Comparison of ENCODE assay signal across 10 mouse cellular contexts in the genomic region with DNA sequence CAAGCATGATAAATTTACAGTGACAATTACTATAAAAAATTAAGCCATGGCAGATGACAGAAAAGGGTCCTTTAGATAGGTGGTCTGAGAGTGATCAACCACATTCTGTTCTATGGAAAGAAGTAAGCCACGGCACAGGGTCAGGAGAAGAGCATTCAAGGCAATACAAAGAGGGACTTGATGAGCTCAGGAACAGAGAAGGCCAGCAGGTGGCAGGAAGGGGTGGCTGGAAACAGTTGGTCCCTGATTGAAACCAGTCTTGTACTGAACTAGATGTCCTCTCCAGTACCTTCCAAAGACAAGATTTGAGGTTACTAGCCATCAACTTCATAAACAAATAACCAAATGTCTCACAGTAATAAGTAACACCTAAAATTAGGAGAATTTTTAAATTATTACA. TPM values are rescaled to one million over a fixed set of nuclear protein-coding genes. Genes with fewer than 3 reads are reported as not detected.
DNase-seq lines count a peak whose midpoint lies in the region; ATAC-seq lines count a peak whose summit lies in the region.
"Had no signal": no experiment of that assay in that cellular context is flagged by ENCODE, and none has a peak within 500 bp of the region (broad histone marks: within the 10 kb centered on the region; RNA-seq: fewer than 3 reads in every experiment).

No protein-coding gene starts in this region.

- no peak overlapping the region for H3K9ac ChIP-seq in hindbrain, embryonic 13.5 days
- H3K9ac ChIP-seq in hindbrain, embryonic 12.5 days, result no peak overlapping the region
- H3K9ac ChIP-seq: heart, embryonic 13.5 days; lung, embryonic 14.5 days had no signal

- DNase-seq in left cerebral cortex, postnatal 4 days, result peak; percentile 1
- no peak for DNase-seq in left cerebral cortex, adult 8-10 months (ENCODE audit: low spot score in 2 of 2)
- DNase-seq in adrenal gland, adult 2 months, result peak; percentile 41
- DNase-seq in cerebellum, postnatal 14 days, result peak; percentile 17 to 19
- DNase-seq in forebrain, embryonic 10.5 days (ENCODE audit: extremely low spot score, low spot score), result no peak
- DNase-seq: lung, embryonic 14.5 days had no signal

- no peak overlapping the region for H3K27ac ChIP-seq in hindbrain, embryonic 13.5 days
- no peak overlapping the region for H3K27ac ChIP-seq in hindbrain, embryonic 12.5 days
- no peak overlapping the region for H3K27ac ChIP-seq in forebrain, embryonic 10.5 days
- H3K27ac ChIP-seq: heart, embryonic 13.5 days had no signal

- no peaks in the 10 kb centered on the region for H3K36me3 ChIP-seq in hindbrain, embryonic 13.5 days
- no peaks in the 10 kb centered on the region for H3K36me3 ChIP-seq in hindbrain, embryonic 12.5 days
- H3K36me3 ChIP-seq in forebrain, embryonic 10.5 days (replicated peaks), result peaks cover 7% of the 10 kb centered on the region; the same call in 1 of the 2 replicates

- peaks cover 5% of the 10 kb centered on the region; the same call in 1 of the 2 replicates for H3K27me3 ChIP-seq in hindbrain, embryonic 13.5 days
- H3K27me3 ChIP-seq in hindbrain, embryonic 12.5 days, result peaks cover 12% of the 10 kb centered on the region; the same call in 1 of the 2 replicates
- peaks cover 86% of the 10 kb centered on the region for H3K27me3 ChIP-seq in forebrain, embryonic 10.5 days (ENCODE audit: poor library complexity, severe bottlenecking)
- H3K27me3 ChIP-seq: heart, embryonic 13.5 days had no signal

- intact Hi-C loops in left cerebral cortex, postnatal 4 days (cut with DNase I), result no loop called here

- H3K4me1 ChIP-seq in hindbrain, embryonic 13.5 days (replicated peaks), result no peaks in the 10 kb centered on the region
- no peaks in the 10 kb centered on the region for H3K4me1 ChIP-seq in hindbrain, embryonic 12.5 days
- H3K4me1 ChIP-seq in forebrain, embryonic 10.5 days, result no peaks in the 10 kb centered on the region
- H3K4me1 ChIP-seq: heart, embryonic 13.5 days had no signal

- ATAC-seq in megakaryocyte progenitor cell, adult 5-6 weeks (replicated peaks; ENCODE audit: poor library complexity), result peak; percentile 69
- ATAC-seq in hindbrain, embryonic 13.5 days (ENCODE audit: low FRiP score), result no peak
- no peak for ATAC-seq in hindbrain, embryonic 12.5 days (ENCODE audit: low FRiP score)

- WGBS in hindbrain, embryonic 13.5 days, result 39% methylated on average over 1 of the region's 1 CpGs
- WGBS in hindbrain, embryonic 12.5 days, result 63% methylated on average over 1 of the region's 1 CpGs
- WGBS in forebrain, embryonic 10.5 days, result 41% methylated on average over 1 of the region's 1 CpGs

- no peaks in the 10 kb centered on the region for H3K9me3 ChIP-seq in hindbrain, embryonic 13.5 days
- no peaks in the 10 kb centered on the region for H3K9me3 ChIP-seq in hindbrain, embryonic 12.5 days (replicated peaks)
- no peaks in the 10 kb centered on the region; the same call in 1 of the 2 replicates for H3K9me3 ChIP-seq in forebrain, embryonic 10.5 days
- H3K9me3 ChIP-seq: heart, embryonic 13.5 days had no signal

- no peak overlapping the region for H3K4me2 ChIP-seq in hindbrain, embryonic 13.5 days
- H3K4me2 ChIP-seq in hindbrain, embryonic 12.5 days (replicated peaks), result no peak overlapping the region
- H3K4me2 ChIP-seq: heart, embryonic 13.5 days; lung, embryonic 14.5 days had no signal

- H3K4me3 ChIP-seq in hindbrain, embryonic 13.5 days, result no peak overlapping the region
- no peak overlapping the region for H3K4me3 ChIP-seq in hindbrain, embryonic 12.5 days
- H3K4me3 ChIP-seq in forebrain, embryonic 10.5 days, result no peak overlapping the region
- H3K4me3 ChIP-seq: heart, embryonic 13.5 days had no signal

RNA-seq across cellular contexts. Expression of gene Gja6, which starts 28.7 kb away (rescaled TPM):
- total RNA-seq in left cerebral cortex, postnatal 4 days (2021), result 1 to 10 TPM; 1.9 to 2.0 TPM
- 1 to 10 TPM; 1.3 to 2.9 (median 1.9) TPM for total RNA-seq in left cerebral cortex, adult 8-10 months (2022)
- under 1 TPM; 0.31 to 0.40 TPM for total RNA-seq in adrenal gland, adult 2 months (2021)
- not detected in 2 replicates for polyA plus RNA-seq in adrenal gland, adult 2 months (2012; rRNA removed)
- 0.39 TPM in 1 of 2 replicates, not detected in the other for total RNA-seq in megakaryocyte progenitor cell, adult 5-6 weeks (2015)
- total RNA-seq in megakaryocyte progenitor cell, adult 5-6 weeks (2017), result 0.14 TPM in 1 of 2 replicates, not detected in the other
- polyA plus RNA-seq in hindbrain, embryonic 13.5 days (2015; fragmentation: Nextera tagmentation; extraction: Ambion mirVana), result 0.08 TPM in 1 of 2 replicates, not detected in the other
- 0.17 and 0.36 TPM in 2 replicates for polyA plus RNA-seq in hindbrain, embryonic 12.5 days (2016; fragmentation: Nextera tagmentation; extraction: Ambion mirVana)
- polyA plus RNA-seq in forebrain, embryonic 10.5 days (2016; fragmentation: Nextera tagmentation; extraction: Ambion mirVana), result 0.31 and 0.34 TPM in 2 replicates
- polyA plus RNA-seq: lung, embryonic 14.5 days had no signal

RNA-seq across cellular contexts. Expression of gene Cdkl5, which starts 59.0 kb away (rescaled TPM):
- 10 to 100 TPM; 86.2 to 94.6 TPM for total RNA-seq in left cerebral cortex, postnatal 4 days (2021)
- 100 to 1,000 TPM; 136 to 177 (median 147) TPM for total RNA-seq in left cerebral cortex, adult 8-10 months (2022)
- 10 to 100 TPM; 14.5 to 19.0 TPM for total RNA-seq in adrenal gland, adult 2 months (2021)
- 0.62 and 1.1 TPM in 2 replicates for polyA plus RNA-seq in adrenal gland, adult 2 months (2012; rRNA removed)
- 1.9 and 2.0 TPM in 2 replicates for total RNA-seq in megakaryocyte progenitor cell, adult 5-6 weeks (2015)
- 0.83 and 1.8 TPM in 2 replicates for total RNA-seq in megakaryocyte progenitor cell, adult 5-6 weeks (2017)
- polyA plus RNA-seq in hindbrain, embryonic 13.5 days (2015; fragmentation: Nextera tagmentation; extraction: Ambion mirVana), result 3.5 TPM in 2 replicates
- 2.5 and 2.7 TPM in 2 replicates for polyA plus RNA-seq in hindbrain, embryonic 12.5 days (2016; fragmentation: Nextera tagmentation; extraction: Ambion mirVana)
- 3.0 and 3.2 TPM in 2 replicates for polyA plus RNA-seq in forebrain, embryonic 10.5 days (2016; fragmentation: Nextera tagmentation; extraction: Ambion mirVana)

Comparison
In these comparisons a context has a peak if more than half of its experiments do, and no peak if none do; other contexts are left out.
1. DNase-seq: peak in left cerebral cortex, postnatal 4 days (single experiment), adrenal gland, adult 2 months (single experiment) and cerebellum, postnatal 14 days (2 of 2); none in left cerebral cortex, adult 8-10 months (0 of 2) and forebrain, embryonic 10.5 days (single experiment).
2. RNA of gene Cdkl5, which starts 59.0 kb away (total RNA-seq): 136 to 177 TPM in left cerebral cortex, adult 8-10 months, 86.2 to 94.6 TPM in left cerebral cortex, postnatal 4 days and 14.5 to 19.0 TPM in adrenal gland, adult 2 months; 0.83 to 2.0 TPM in megakaryocyte progenitor cell, adult 5-6 weeks; every median in the first group is over 4 times any median in the second.